Mouse (Mus musculus) thymus, postnatal 36 days (tissue): ENCODE data around the gene Gm45521.
A peak's percentile ranks its signal among the peaks of the same experiment; 100 is the strongest.
"Not testable (repeated sequence)": the region's sequence is repeated elsewhere in the genome, so short reads cannot be mapped to it uniquely, and the experiment has no call there.

Experiments used
- DNase-seq, 2 experiments: peaks; one replicate each; pipeline ENCODE4 v3.0.0; 2022; ENCODE audit warnings: mixed read lengths in 2 of 2

Gm45521 gene

GRCm38 (mm10) chr14:8000831-8001685 is 44.0 kb downstream of the Gm45521 start:
- DNase-seq = no peak

- peak; percentile 78 to 79 for DNase-seq
These were observed 45.5 kb downstream of the Gm45521 start, which contains the start of gene Abhd6 for GRCm38 (mm10) chr14:8002432-8003092. Gene Abhd6, plus strand, starts transcription at chr14:8002902.

GRCm38 (mm10) chr14:8003093-8003670 is 46.1 kb downstream of the Gm45521 start:
- DNase-seq = no peak

- DNase-seq = no peak
These were observed 46.9 kb downstream of the Gm45521 start for GRCm38 (mm10) chr14:8003727-8004670.

GRCm38 (mm10) chr14:8006061-8006460 is 49.0 kb downstream of the Gm45521 start:
- not testable (repeated sequence) for DNase-seq

- DNase-seq = no peak
These were observed 50.0 kb downstream of the Gm45521 start for GRCm38 (mm10) chr14:8007084-8007483.

- no peak for DNase-seq
These were observed 50.4 kb downstream of the Gm45521 start for GRCm38 (mm10) chr14:8007486-8007885.

- no peak for DNase-seq
These were observed 50.8 kb downstream of the Gm45521 start for GRCm38 (mm10) chr14:8007923-8008322.
